Mouse (Mus musculus) adrenal gland, adult 8-10 months (tissue): ENCODE measurements around the gene Ahcyl2. TPM values are rescaled to one million over a fixed set of nuclear protein-coding genes. Genes with fewer than 3 reads are reported as not detected.

ENCODE experiments used
- DNase-seq: peaks from one replicate; pipeline ENCODE4 v3.0.0; 2022
- total RNA-seq, 4 experiments: library from RNA; stranded (reverse); gene quantifications; 2 replicates each; pipeline ENCODE4 v1.2.4; 2022

Gene Ahcyl2
- total RNA-seq, 4 experiments from 2014 or later: 100 to 281 (median 173) TPM

- no peak for DNase-seq
Observed at GRCm38 (mm10) chr6:29853900-29854390, 86.1 kb downstream of the Ahcyl2 start.

GRCm38 (mm10) chr6:29858619-29859018, 90.8 kb downstream of the Ahcyl2 start:
- no peak for DNase-seq

GRCm38 (mm10) chr6:29859344-29859743, 91.5 kb downstream of the Ahcyl2 start:
- DNase-seq: no peak

GRCm38 (mm10) chr6:29860238-29860637, 92.4 kb downstream of the Ahcyl2 start:
- DNase-seq: no peak

- no peak for DNase-seq
Observed at GRCm38 (mm10) chr6:29864926-29865325, 97.1 kb downstream of the Ahcyl2 start.

- DNase-seq: no peak
Observed at GRCm38 (mm10) chr6:29866935-29867724, 99.3 kb downstream of the Ahcyl2 start.

- no peak for DNase-seq
Observed at GRCm38 (mm10) chr6:29868341-29868895, 100.6 kb downstream of the Ahcyl2 start.

- DNase-seq: no peak
Observed at GRCm38 (mm10) chr6:29873654-29874053, 105.8 kb downstream of the Ahcyl2 start.

- no peak for DNase-seq
Observed at GRCm38 (mm10) chr6:29875576-29875975, 107.8 kb downstream of the Ahcyl2 start.

- DNase-seq: no peak
Observed at GRCm38 (mm10) chr6:29876782-29877181, 109.0 kb downstream of the Ahcyl2 start.

- DNase-seq: no peak
Observed at GRCm38 (mm10) chr6:29879579-29879978, 111.8 kb downstream of the Ahcyl2 start.

- no peak for DNase-seq
Observed at GRCm38 (mm10) chr6:29880796-29881195, 113.0 kb downstream of the Ahcyl2 start.

GRCm38 (mm10) chr6:29881936-29882335, 114.1 kb downstream of the Ahcyl2 start:
- DNase-seq: no peak

GRCm38 (mm10) chr6:29882870-29883269, 115.1 kb downstream of the Ahcyl2 start:
- DNase-seq: no peak

- DNase-seq: no peak
Observed at GRCm38 (mm10) chr6:29891151-29891550, 123.3 kb downstream of the Ahcyl2 start.

- DNase-seq: no peak
Observed at GRCm38 (mm10) chr6:29896976-29897375, 129.2 kb downstream of the Ahcyl2 start.

- no peak for DNase-seq
Observed at GRCm38 (mm10) chr6:29901450-29901849, 133.6 kb downstream of the Ahcyl2 start.

GRCm38 (mm10) chr6:29902256-29902655, 134.4 kb downstream of the Ahcyl2 start:
- DNase-seq: no peak

GRCm38 (mm10) chr6:29903343-29903914, 135.6 kb downstream of the Ahcyl2 start:
- no peak for DNase-seq

- no peak for DNase-seq
Observed at GRCm38 (mm10) chr6:29904281-29904680, 136.5 kb downstream of the Ahcyl2 start.

- DNase-seq: no peak
Observed at GRCm38 (mm10) chr6:29910631-29911030, 142.8 kb downstream of the Ahcyl2 start.

GRCm38 (mm10) chr6:29913673-29914072, 145.9 kb downstream of the Ahcyl2 start:
- DNase-seq: no peak

- no peak for DNase-seq
Observed at GRCm38 (mm10) chr6:29914136-29914535, 146.3 kb downstream of the Ahcyl2 start.

GRCm38 (mm10) chr6:29915836-29916235, 148.0 kb downstream of the Ahcyl2 start:
- no peak for DNase-seq
